Mouse (Mus musculus) embryonic facial prominence, embryonic 12.5 days (tissue): ENCODE measurements around the gene Keap1. TPM values are rescaled to one million over a fixed set of nuclear protein-coding genes. Genes with fewer than 3 reads are reported as not detected.
"Not testable (repeated sequence)": the region's sequence is repeated elsewhere in the genome, so short reads cannot be mapped to it uniquely, and the experiment has no call there.

ENCODE experiments used
- ATAC-seq: fragments of 200-750 bp; cut with Nextera tagmentation; 2 replicates; pipeline ENCODE4 v1.8.0; 2017; ENCODE audit not compliant: insufficient number of reproducible peaks, insufficient read depth, low FRiP score, low TSS enrichment
- H3K27ac ChIP-seq: fragments of 300-500 bp; sonication (generic); 2 replicates; pipeline ENCODE4 v1.5.1; 2016; ENCODE audit warnings: mild to moderate bottlenecking
- H3K27me3 ChIP-seq: fragments of 300-500 bp; sonication (generic); 2 replicates; pipeline ENCODE4 v1.6.1; 2016; ENCODE audit warnings: mild to moderate bottlenecking, moderate library complexity
- H3K36me3 ChIP-seq: fragments of 300-500 bp; sonication (generic); 2 replicates; pipeline ENCODE4 v1.6.1; 2016; ENCODE audit warnings: mild to moderate bottlenecking
- H3K4me1 ChIP-seq: fragments of 300-500 bp; sonication (generic); 2 replicates; pipeline ENCODE4 v1.6.1; 2016
- H3K4me2 ChIP-seq: fragments of 300-500 bp; sonication (generic); replicated peaks from 2 replicates; pipeline ENCODE4 v1.6.1; 2016; ENCODE audit warnings: mild to moderate bottlenecking, moderate library complexity
- H3K4me3 ChIP-seq: fragments of 300-500 bp; sonication (generic); 2 replicates; pipeline ENCODE4 v1.5.1; 2016; ENCODE audit warnings: mild to moderate bottlenecking
- H3K9ac ChIP-seq: fragments of 300-500 bp; sonication (generic); 2 replicates; pipeline ENCODE4 v1.6.1; 2016; ENCODE audit warnings: mild to moderate bottlenecking, moderate library complexity
- H3K9me3 ChIP-seq: fragments of 300-500 bp; sonication (generic); 2 replicates; pipeline ENCODE4 v1.6.1; 2016; ENCODE audit warnings: mild to moderate bottlenecking, moderate library complexity
- WGBS: fragments of 180-500 bp; shearing (Covaris S2); methylation state at CpG from one replicate; pipeline ENCODE4 v1.1.7; 2016; 5-methylcytosine and 5-hydroxymethylcytosine counted together
- polyA plus RNA-seq: library from polyadenylated mRNA; unstranded; fragments of >200 nt; fragmentation: Nextera tagmentation; extraction: Ambion mirVana; gene quantifications from 2 replicates; pipeline ENCODE4 v1.2.1, GENCODE M21; 2016

Keap1 gene
- polyA plus RNA-seq, 1 experiment from 2014 or later: 61.3 TPM

DNA sequence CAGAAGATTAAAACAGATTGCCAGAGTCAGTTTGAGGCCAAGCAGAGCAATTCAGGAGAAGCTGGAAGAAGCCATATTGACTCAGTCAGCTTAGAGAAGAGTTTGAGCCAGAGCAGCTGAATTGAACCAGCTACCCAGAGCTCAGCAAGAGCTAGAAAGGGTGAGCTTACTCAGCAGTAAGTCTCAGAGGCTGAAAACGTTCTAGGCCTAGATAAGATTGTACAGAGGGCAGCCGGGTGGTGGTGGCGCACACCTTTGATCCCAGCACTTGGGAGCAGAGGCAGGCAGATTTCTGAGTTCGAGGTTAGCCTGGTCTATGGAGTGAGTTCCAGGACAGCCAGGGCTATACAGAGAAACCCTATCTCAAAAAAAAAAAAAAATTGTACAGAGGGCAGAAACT lies 17.2 kb upstream of the Keap1 start:
- H3K9me3 ChIP-seq, H3K9ac ChIP-seq, H3K4me3 ChIP-seq, H3K27me3 ChIP-seq, H3K36me3 ChIP-seq, H3K4me2 ChIP-seq, H3K27ac ChIP-seq, H3K4me1 ChIP-seq, ATAC-seq: not testable (repeated sequence)
- WGBS: 78% methylated on average over 4 of the region's 4 CpGs

- H3K36me3 ChIP-seq: no peaks in the 10 kb centered on the region
- no peak overlapping the region for H3K9ac ChIP-seq
- H3K4me1 ChIP-seq: 0 out of 2 replicates have a peak, but pooled peaks cover 6% of the 10 kb centered on the region
- no peak overlapping the region for H3K4me2 ChIP-seq
- H3K9me3 ChIP-seq: no peaks in the 10 kb centered on the region
- H3K4me3 ChIP-seq: no peak overlapping the region
- peaks cover 21% of the 10 kb centered on the region for H3K27me3 ChIP-seq
- no peak for ATAC-seq
- H3K27ac ChIP-seq: no peak overlapping the region
Measured at GRCm38 (mm10) chr9:21254690-21255089, 15.5 kb upstream of the Keap1 start.

GRCm38 (mm10) chr9:21251116-21251735 lies 12.1 kb upstream of the Keap1 start:
- Histone ChIP-seq H3K36me3 (no peaks in the 10 kb centered on the region), H3K27ac (0 out of 2 replicates have a peak overlapping the region, but pooled peaks have one; percentile 18), H3K9me3 (no peaks in the 10 kb centered on the region), H3K4me3 (no peak overlapping the region), H3K27me3 (peaks cover 53% of the 10 kb centered on the region), H3K9ac (no peak overlapping the region), H3K4me1 (peaks cover 13% of the 10 kb centered on the region; the same call in 1 of the 2 replicates), H3K4me2 (no peak overlapping the region)
- WGBS: 61% methylated on average over 13 of the region's 13 CpGs
- no peak for ATAC-seq

GRCm38 (mm10) chr9:21250509-21250908 lies 11.3 kb upstream of the Keap1 start:
- Histone ChIP-seq H3K27me3 (peaks cover 61% of the 10 kb centered on the region), H3K36me3 (no peaks in the 10 kb centered on the region), H3K9me3 (no peaks in the 10 kb centered on the region), H3K4me3 (no peak overlapping the region), H3K9ac (no peak overlapping the region), H3K4me1 (peaks cover 13% of the 10 kb centered on the region; the same call in 1 of the 2 replicates), H3K27ac (no peak overlapping the region), H3K4me2 (no peak overlapping the region)
- ATAC-seq: 0 out of 2 replicates have a peak, but pooled peaks have one; percentile 5
- 56% methylated on average over 2 of the region's 2 CpGs for WGBS

DNA sequence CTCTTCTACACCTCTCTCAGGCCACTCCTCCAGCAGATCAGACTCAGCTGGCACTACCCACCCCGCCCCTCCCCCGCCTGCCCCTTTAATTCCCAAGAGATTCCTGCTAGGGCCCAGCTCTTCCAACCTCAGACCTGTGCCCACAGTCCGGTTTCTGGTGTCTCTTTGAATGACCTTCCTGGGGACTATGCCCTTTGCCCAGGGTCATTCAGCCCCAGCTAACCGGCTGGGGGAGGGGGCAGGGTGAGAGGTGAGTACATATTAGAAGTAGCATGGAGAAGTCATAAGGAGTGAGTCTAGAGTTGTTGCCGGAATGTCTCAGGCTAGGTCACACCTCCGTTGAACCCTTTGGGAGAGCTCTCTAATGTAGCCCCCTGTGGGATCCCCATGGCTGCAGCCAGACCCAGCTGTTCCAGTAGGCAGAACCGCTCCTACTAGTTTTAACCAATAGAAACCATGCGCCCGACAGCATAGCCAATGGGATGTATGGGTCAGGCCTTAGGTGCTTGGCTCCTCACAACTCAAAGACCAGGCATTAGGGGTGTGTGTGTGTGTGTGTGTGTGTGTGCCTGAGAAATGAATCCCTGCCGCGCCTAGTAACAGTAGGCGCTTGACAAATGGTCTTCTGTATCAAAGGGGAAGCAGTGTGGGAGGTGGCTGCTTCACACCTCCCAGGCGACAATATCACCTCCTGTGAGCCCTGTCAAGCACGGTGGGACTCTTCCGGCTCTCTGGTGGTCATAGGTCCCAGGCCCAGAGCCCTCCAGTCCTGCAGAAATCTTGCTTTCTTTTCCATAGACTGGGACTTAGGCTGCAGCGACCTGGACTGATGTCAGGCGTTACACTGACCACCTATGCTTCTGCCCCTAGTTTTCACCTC lies 10.7 kb upstream of the Keap1 start:
- Histone ChIP-seq H3K4me1 (peaks cover 18% of the 10 kb centered on the region), H3K36me3 (no peaks in the 10 kb centered on the region), H3K4me3 (no peak overlapping the region), H3K9me3 (no peaks in the 10 kb centered on the region), H3K27me3 (peaks cover 67% of the 10 kb centered on the region), H3K9ac (no peak overlapping the region), H3K27ac (no peak overlapping the region), H3K4me2 (no peak overlapping the region)
- 37% methylated on average over 17 of the region's 17 CpGs for WGBS
- ATAC-seq: peak; percentile 49

GRCm38 (mm10) chr9:21248326-21248725 lies 9.2 kb upstream of the Keap1 start, which contains the start of gene S1pr5:
Gene S1pr5 (minus strand): TSS chr9:21248443.
- no peak for ATAC-seq
- Histone ChIP-seq H3K4me2 (peak within 1 kb of the TSS; percentile 39), H3K27ac (no peak within 1 kb of the TSS), H3K9ac (no peak within 1 kb of the TSS), H3K4me3 (peak within 1 kb of the TSS; percentile 13), H3K9me3 (no peaks in the 10 kb centered on the region), H3K27me3 (peaks cover 82% of the 10 kb centered on the region), H3K36me3 (no peaks in the 10 kb centered on the region), H3K4me1 (peaks cover 29% of the 10 kb centered on the region)
- under 1% methylated on average over 28 of the region's 30 CpGs for WGBS

GRCm38 (mm10) chr9:21246342-21246741 lies 7.2 kb upstream of the Keap1 start:
- no peak overlapping the region for H3K4me3 ChIP-seq
- H3K9me3 ChIP-seq: no peaks in the 10 kb centered on the region
- peaks cover 26% of the 10 kb centered on the region for H3K4me1 ChIP-seq
- H3K27ac ChIP-seq: no peak overlapping the region
- no peak for ATAC-seq
- H3K27me3 ChIP-seq: peaks cover 95% of the 10 kb centered on the region
- H3K36me3 ChIP-seq: no peaks in the 10 kb centered on the region
- H3K4me2 ChIP-seq: no peak overlapping the region
- no peak overlapping the region for H3K9ac ChIP-seq
- 58% methylated on average over 1 of the region's 1 CpGs for WGBS

DNA sequence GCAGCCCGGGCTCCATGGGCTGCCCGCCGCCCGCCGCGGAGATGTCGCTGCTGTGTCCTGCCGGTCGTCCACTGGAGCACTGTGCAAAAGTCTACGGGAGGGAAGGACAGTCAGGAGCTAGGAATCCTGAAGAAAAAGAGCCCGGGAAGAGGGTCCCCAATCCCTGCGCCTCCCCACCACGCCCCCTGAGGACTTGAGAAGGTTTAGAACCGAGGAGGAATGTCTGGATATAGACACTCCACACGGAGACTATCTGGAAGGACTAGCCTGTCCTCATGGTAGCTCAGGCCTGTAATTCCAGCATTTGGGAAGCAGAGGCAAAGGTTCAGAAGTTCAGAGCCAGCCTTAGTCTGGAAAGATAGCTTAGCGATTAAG lies 5.9 kb upstream of the Keap1 start:
- Histone ChIP-seq H3K27ac (no peak overlapping the region), H3K4me3 (peak overlapping the region; percentile 50), H3K4me1 (peaks cover 23% of the 10 kb centered on the region), H3K36me3 (no peaks in the 10 kb centered on the region), H3K27me3 (peaks cover 82% of the 10 kb centered on the region), H3K9ac (peak overlapping the region; percentile 50), H3K9me3 (no peaks in the 10 kb centered on the region), H3K4me2 (peak overlapping the region; percentile 92)
- no peak for ATAC-seq
- WGBS: 1% methylated on average over 16 of the region's 16 CpGs

DNA sequence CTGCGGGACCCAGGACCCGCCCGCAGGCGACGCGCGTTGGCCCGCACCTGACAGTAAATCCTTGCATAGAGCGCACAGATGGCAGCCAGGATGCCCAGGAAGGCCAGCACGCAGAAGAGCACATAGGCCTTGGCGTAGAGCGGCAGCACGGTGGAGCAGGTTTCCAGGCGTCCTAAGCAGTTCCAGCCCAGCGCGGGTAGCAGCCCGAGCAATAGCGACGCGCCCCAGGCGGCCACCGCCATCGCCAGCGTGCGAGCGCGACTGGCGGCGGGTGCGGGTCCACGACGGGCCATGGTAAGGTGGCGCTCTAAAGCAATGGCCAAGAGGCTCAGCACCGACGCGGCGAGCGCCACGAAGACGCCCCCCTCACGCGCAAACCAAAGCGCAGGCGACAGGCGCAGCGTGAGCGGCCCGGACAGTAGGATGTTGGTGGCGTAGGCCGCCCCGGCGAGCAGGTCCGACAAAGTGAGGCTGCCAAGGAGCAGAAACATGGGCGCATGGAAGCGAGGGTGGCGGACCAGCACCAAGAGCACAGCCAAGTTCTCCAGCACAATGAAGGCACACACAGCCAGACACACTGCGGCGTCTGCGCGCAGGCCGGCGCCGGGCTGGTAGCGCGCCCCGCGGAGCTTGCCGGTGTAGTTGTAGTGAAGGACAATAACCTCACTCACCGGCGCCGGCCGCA lies 5.4 kb upstream of the Keap1 start:
- peaks cover 23% of the 10 kb centered on the region for H3K4me1 ChIP-seq
- H3K27ac ChIP-seq: no peak overlapping the region
- H3K4me2 ChIP-seq: peak overlapping the region; percentile 92
- no peaks in the 10 kb centered on the region for H3K36me3 ChIP-seq
- peak overlapping the region; percentile 50 for H3K9ac ChIP-seq
- under 1% methylated on average over 72 of the region's 72 CpGs for WGBS
- ATAC-seq: 0 out of 2 replicates have a peak, but pooled peaks have one; percentile 30
- no peaks in the 10 kb centered on the region for H3K9me3 ChIP-seq
- peaks cover 77% of the 10 kb centered on the region for H3K27me3 ChIP-seq
- H3K4me3 ChIP-seq: peak overlapping the region; percentile 50

- H3K4me2 ChIP-seq: peak overlapping the region; percentile 92
- no peaks in the 10 kb centered on the region for H3K9me3 ChIP-seq
- no peak overlapping the region for H3K27ac ChIP-seq
- H3K9ac ChIP-seq: peak overlapping the region; percentile 50
- H3K36me3 ChIP-seq: no peaks in the 10 kb centered on the region
- WGBS: 4% methylated on average over 42 of the region's 42 CpGs
- ATAC-seq: no peak
- H3K27me3 ChIP-seq: peaks cover 71% of the 10 kb centered on the region
- peak overlapping the region; percentile 50 for H3K4me3 ChIP-seq
- peaks cover 23% of the 10 kb centered on the region for H3K4me1 ChIP-seq
Measured at GRCm38 (mm10) chr9:21243826-21244427, 4.8 kb upstream of the Keap1 start.

DNA sequence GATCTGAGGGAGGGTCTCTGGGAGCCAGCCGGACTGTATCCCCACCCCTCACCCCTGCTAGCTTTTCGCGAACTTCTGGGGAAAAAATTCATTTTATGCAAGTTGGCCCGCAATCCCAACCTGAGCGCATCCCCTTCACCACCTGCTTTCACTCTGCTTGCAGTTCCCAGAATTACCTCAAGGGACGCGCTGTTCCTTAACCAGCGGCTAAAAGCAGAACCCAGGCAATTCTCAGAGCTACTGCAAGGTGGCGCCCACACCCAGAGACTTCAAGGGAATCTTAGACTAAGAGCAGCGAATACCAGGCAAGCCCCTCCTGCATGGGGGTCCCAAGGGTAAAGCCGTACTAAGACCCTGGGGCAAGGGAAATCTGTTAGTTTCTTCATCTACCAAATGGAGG lies 2.2 kb upstream of the Keap1 start:
- H3K4me3 ChIP-seq: no peak overlapping the region
- WGBS: 4% methylated on average over 11 of the region's 11 CpGs

More for the DNA sequence above, 2.2 kb upstream of the Keap1 start:
- Histone ChIP-seq H3K4me2 (no peak overlapping the region), H3K4me1 (peaks cover 28% of the 10 kb centered on the region), H3K27ac (no peak overlapping the region), H3K27me3 (peaks cover 47% of the 10 kb centered on the region), H3K9ac (no peak overlapping the region), H3K36me3 (no peaks in the 10 kb centered on the region), H3K9me3 (no peaks in the 10 kb centered on the region)
- ATAC-seq: no peak
